Mouse (Mus musculus) limb, embryonic 14.5 days (tissue): ENCODE measurements around the gene Batf2. TPM values are rescaled to one million over a fixed set of nuclear protein-coding genes. Genes with fewer than 3 reads are reported as not detected.

Source experiments
- ATAC-seq: fragments of 200-750 bp; cut with Nextera tagmentation; 2 replicates; pipeline ENCODE4 v1.8.0; 2017; ENCODE audit warnings: low read depth, moderate number of reproducible peaks, moderate TSS enrichment; ENCODE audit not compliant: low FRiP score
- DNase-seq: peaks from one replicate; pipeline ENCODE4 v3.0.0-alpha.2; 2015; ENCODE audit warnings: low spot score
- H3K27ac ChIP-seq: fragments of 300-500 bp; sonication (generic); replicated peaks from 2 replicates; pipeline ENCODE4 v1.5.1; 2014; ENCODE audit warnings: low read depth, mild to moderate bottlenecking, low read length, moderate library complexity, mixed read lengths
- H3K27me3 ChIP-seq: fragments of 300-500 bp; sonication (generic); 2 replicates; pipeline ENCODE4 v1.6.1; 2014; ENCODE audit warnings: low read length, mixed read lengths; ENCODE audit not compliant: control insufficient read depth, insufficient read depth
- H3K36me3 ChIP-seq: fragments of 300-500 bp; sonication (generic); 2 replicates; pipeline ENCODE4 v1.6.1; 2014; ENCODE audit warnings: mild to moderate bottlenecking, low read length, moderate library complexity, mixed read lengths; ENCODE audit not compliant: control insufficient read depth, insufficient read depth
- H3K4me1 ChIP-seq: fragments of 300-500 bp; sonication (generic); 2 replicates; pipeline ENCODE4 v1.6.1; 2014; ENCODE audit warnings: antibody characterized with exemption, low read length, mixed read lengths; ENCODE audit not compliant: control insufficient read depth, insufficient read depth
- H3K4me2 ChIP-seq: fragments of 300-500 bp; sonication (generic); replicated peaks from 2 replicates; pipeline ENCODE4 v1.6.1; 2014; ENCODE audit warnings: low read depth, mild to moderate bottlenecking, low read length, moderate library complexity; ENCODE audit not compliant: severe bottlenecking
- H3K4me3 ChIP-seq: fragments of 300-500 bp; sonication (generic); replicated peaks from 2 replicates; pipeline ENCODE4 v1.5.1; 2014; ENCODE audit warnings: low read length
- H3K9ac ChIP-seq: fragments of 300-500 bp; sonication (generic); 2 replicates; pipeline ENCODE4 v1.6.1; 2014; ENCODE audit warnings: mild to moderate bottlenecking, low read depth, low read length, moderate library complexity; ENCODE audit not compliant: severe bottlenecking
- H3K9me3 ChIP-seq: fragments of 300-500 bp; sonication (generic); 2 replicates; pipeline ENCODE4 v1.6.1; 2016; ENCODE audit warnings: low read length; ENCODE audit not compliant: control insufficient read depth
- POLR2A ChIP-seq: fragments of 200-500 bp; IDR thresholded peaks from 2 replicates; pipeline ENCODE4 v1.8.0; 2012; ENCODE audit warnings: inconsistent platforms, mild to moderate bottlenecking, moderate library complexity, borderline replicate concordance; ENCODE audit not compliant: insufficient read depth, insufficient read length; ENCODE audit errors: extremely low read depth
- whole genome bisulfite sequencing: fragments of 180-500 bp; shearing (Covaris S2); extraction: QIAGEN DNeasy Blood & Tissue Kit; methylation state at CpG from one replicate; pipeline ENCODE4 v1.1.7; 2014; 5-methylcytosine and 5-hydroxymethylcytosine counted together
- polyA plus RNA-seq, 2 experiments: library from polyadenylated mRNA; depleted of rRNA in 1 of 2; stranded (reverse) in 1 of 2; unstranded in 1 of 2; fragments of >200 nt; fragmentation: Nextera tagmentation in 1 of 2; extraction: Ambion mirVana in 1 of 2; gene quantifications; 2 replicates each; pipeline versions ENCODE4 v1.2.1 to v1.2.3; 2012 to 2014

Batf2 gene
- polyA plus RNA-seq, 2 experiments, result 0.10 TPM; not detected in 1

GRCm38 (mm10) chr19:6206716-6207115 lies 65.9 kb downstream of the Batf2 start:
- Histone ChIP-seq H3K9me3 (no peaks in the 10 kb centered on the region), H3K4me1 (no peaks in the 10 kb centered on the region), H3K4me3 (no peak overlapping the region), H3K4me2 (no peak overlapping the region), H3K27me3 (no peaks in the 10 kb centered on the region), H3K36me3 (no peaks in the 10 kb centered on the region), H3K27ac (no peak overlapping the region), H3K9ac (no peak overlapping the region)
- no peak for TF ChIP-seq POLR2A
- 54% methylated on average over 5 of the region's 5 CpGs for WGBS
- ATAC-seq, result no peak
- DNase-seq, result no peak

DNA sequence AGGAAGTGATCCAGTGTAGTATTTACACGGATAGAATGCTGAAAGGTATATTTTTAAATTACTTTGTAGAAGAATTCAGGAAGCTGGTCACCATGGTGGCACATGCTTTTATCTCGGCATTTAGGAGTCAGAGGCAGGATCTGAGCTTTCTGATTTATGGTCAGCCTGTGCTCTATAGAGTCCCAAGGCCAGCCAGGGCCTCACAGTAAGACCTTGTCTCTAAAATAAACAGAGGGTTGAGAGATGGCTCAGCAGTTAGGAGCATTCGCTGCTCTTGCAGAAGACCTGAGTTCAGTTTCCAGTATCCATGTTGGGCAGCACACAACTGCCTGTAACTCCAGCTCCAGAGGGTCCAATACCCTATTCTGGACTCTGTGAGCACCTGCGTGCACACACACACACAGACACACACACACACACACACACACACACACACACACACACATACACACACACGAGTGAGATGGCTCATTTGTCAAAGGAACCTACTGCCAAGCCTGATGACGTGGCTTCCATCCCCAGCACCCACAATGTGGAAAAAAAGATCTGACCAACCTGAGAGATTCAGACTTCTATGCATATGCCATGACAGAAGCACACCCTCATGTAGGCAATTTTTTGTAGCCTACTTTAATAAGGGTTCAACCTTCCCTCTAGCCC lies 75.4 kb downstream of the Batf2 start:
- ATAC-seq (no peak), DNase-seq (no peak)
- Histone ChIP-seq H3K36me3 (no peaks in the 10 kb centered on the region), H3K4me3 (no peak overlapping the region), H3K4me1 (no peaks in the 10 kb centered on the region), H3K9me3 (no peaks in the 10 kb centered on the region), H3K4me2 (no peak overlapping the region), H3K27me3 (no peaks in the 10 kb centered on the region), H3K9ac (no peak overlapping the region), H3K27ac (no peak overlapping the region)
- no peak for TF ChIP-seq POLR2A
- 65% methylated on average over 6 of the region's 6 CpGs for WGBS

DNA sequence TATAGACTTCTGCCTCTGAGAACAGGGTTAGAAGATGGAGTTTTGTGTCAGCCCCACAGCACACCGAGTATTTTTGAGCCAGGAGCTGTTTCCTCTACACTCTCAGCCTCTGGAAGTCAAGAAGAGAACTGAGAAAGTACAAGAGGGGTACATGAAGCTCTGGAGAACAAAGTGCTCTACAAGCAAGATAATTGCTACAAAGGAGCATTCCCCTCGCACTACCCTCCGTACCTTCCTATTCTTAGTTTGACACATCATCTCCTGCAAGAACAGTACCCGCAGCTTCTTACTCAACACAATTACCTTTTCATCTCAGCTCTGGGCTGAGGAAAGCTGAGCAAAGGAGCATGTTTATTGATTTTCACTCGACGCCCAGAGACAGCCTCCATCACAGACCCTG lies 77.8 kb downstream of the Batf2 start:
- H3K4me3 ChIP-seq, result no peak overlapping the region
- H3K27ac ChIP-seq, result no peak overlapping the region
- no peaks in the 10 kb centered on the region for H3K9me3 ChIP-seq
- no peak overlapping the region for H3K4me2 ChIP-seq
- no peak for TF ChIP-seq POLR2A
- 75% methylated on average over 6 of the region's 6 CpGs for WGBS
- DNase-seq (no peak), ATAC-seq (no peak)
- no peaks in the 10 kb centered on the region for H3K27me3 ChIP-seq
- H3K4me1 ChIP-seq, result no peaks in the 10 kb centered on the region
- no peak overlapping the region for H3K9ac ChIP-seq
- no peaks in the 10 kb centered on the region for H3K36me3 ChIP-seq

Other genes starting within 250 kb of the Batf2 start
Only the 30 nearest of the 31 such genes appear.
- gene Dpf2, start 228.0 kb upstream of the Batf2 start, polyA plus RNA-seq (2012; rRNA removed), result 179 and 199 TPM in 2 replicates
- gene Dpf2, start 228.0 kb upstream of the Batf2 start, polyA plus RNA-seq (2014; fragmentation: Nextera tagmentation; extraction: Ambion mirVana), result 143 and 147 TPM in 2 replicates
- 9.7 and 10.0 TPM in 2 replicates for gene Cdc42ep2, start 216.2 kb upstream of the Batf2 start, polyA plus RNA-seq (2012; rRNA removed)
- 6.5 and 8.0 TPM in 2 replicates for gene Cdc42ep2, start 216.2 kb upstream of the Batf2 start, polyA plus RNA-seq (2014; fragmentation: Nextera tagmentation; extraction: Ambion mirVana)
- gene Pola2, start 176.8 kb upstream of the Batf2 start, polyA plus RNA-seq (2012; rRNA removed), result 87.9 and 109 TPM in 2 replicates
- gene Pola2, start 176.8 kb upstream of the Batf2 start, polyA plus RNA-seq (2014; fragmentation: Nextera tagmentation; extraction: Ambion mirVana), result 65.8 and 66.3 TPM in 2 replicates
- not detected in 2 replicates for gene Slc22a20, start 154.8 kb upstream of the Batf2 start, polyA plus RNA-seq (2012; rRNA removed)
- not detected in 2 replicates for gene Slc22a20, start 154.8 kb upstream of the Batf2 start, polyA plus RNA-seq (2014; fragmentation: Nextera tagmentation; extraction: Ambion mirVana)
- gene Capn1, start 125.1 kb upstream of the Batf2 start, polyA plus RNA-seq (2012; rRNA removed), result 29.0 and 33.4 TPM in 2 replicates
- gene Capn1, start 125.1 kb upstream of the Batf2 start, polyA plus RNA-seq (2014; fragmentation: Nextera tagmentation; extraction: Ambion mirVana), result 18.0 and 19.7 TPM in 2 replicates
- gene Syvn1, start 94.4 kb upstream of the Batf2 start, polyA plus RNA-seq (2012; rRNA removed), result 49.2 and 63.9 TPM in 2 replicates
- gene Syvn1, start 94.4 kb upstream of the Batf2 start, polyA plus RNA-seq (2014; fragmentation: Nextera tagmentation; extraction: Ambion mirVana), result 31.5 and 34.6 TPM in 2 replicates
- gene Mrpl49, start 83.2 kb upstream of the Batf2 start, polyA plus RNA-seq (2012; rRNA removed), result 47.0 and 54.8 TPM in 2 replicates
- 75.3 and 75.5 TPM in 2 replicates for gene Mrpl49, start 83.2 kb upstream of the Batf2 start, polyA plus RNA-seq (2014; fragmentation: Nextera tagmentation; extraction: Ambion mirVana)
- gene Fau, start 83.1 kb upstream of the Batf2 start, polyA plus RNA-seq (2012; rRNA removed), result 1,573 and 1,838 TPM in 2 replicates
- 948 and 968 TPM in 2 replicates for gene Fau, start 83.1 kb upstream of the Batf2 start, polyA plus RNA-seq (2014; fragmentation: Nextera tagmentation; extraction: Ambion mirVana)
- 32.0 and 41.5 TPM in 2 replicates for gene Znhit2, start 79.8 kb upstream of the Batf2 start, polyA plus RNA-seq (2012; rRNA removed)
- gene Znhit2, start 79.8 kb upstream of the Batf2 start, polyA plus RNA-seq (2014; fragmentation: Nextera tagmentation; extraction: Ambion mirVana), result 36.5 and 37.0 TPM in 2 replicates
- gene Tm7sf2, start 72.6 kb upstream of the Batf2 start, polyA plus RNA-seq (2012; rRNA removed), result 43.8 and 59.6 TPM in 2 replicates
- gene Tm7sf2, start 72.6 kb upstream of the Batf2 start, polyA plus RNA-seq (2014; fragmentation: Nextera tagmentation; extraction: Ambion mirVana), result 15.5 and 18.8 TPM in 2 replicates
- gene Vps51, start 63.8 kb upstream of the Batf2 start, polyA plus RNA-seq (2012; rRNA removed), result 81.6 and 95.9 TPM in 2 replicates
- 51.9 and 60.5 TPM in 2 replicates for gene Vps51, start 63.8 kb upstream of the Batf2 start, polyA plus RNA-seq (2014; fragmentation: Nextera tagmentation; extraction: Ambion mirVana)
- 0.20 TPM in 1 of 2 replicates, not detected in the other for gene Tmem262, start 61.0 kb upstream of the Batf2 start, polyA plus RNA-seq (2012; rRNA removed)
- gene Tmem262, start 61.0 kb upstream of the Batf2 start, polyA plus RNA-seq (2014; fragmentation: Nextera tagmentation; extraction: Ambion mirVana), result not detected in 2 replicates
- gene Gm28374, start 58.7 kb upstream of the Batf2 start, polyA plus RNA-seq (2012; rRNA removed), result 1.1 and 1.3 TPM in 2 replicates
- gene Gm28374, start 58.7 kb upstream of the Batf2 start, polyA plus RNA-seq (2014; fragmentation: Nextera tagmentation; extraction: Ambion mirVana), result 1.1 and 1.3 TPM in 2 replicates
- 134 and 177 TPM in 2 replicates for gene Zfpl1, start 56.0 kb upstream of the Batf2 start, polyA plus RNA-seq (2012; rRNA removed)
- gene Zfpl1, start 56.0 kb upstream of the Batf2 start, polyA plus RNA-seq (2014; fragmentation: Nextera tagmentation; extraction: Ambion mirVana), result 85.4 and 91.0 TPM in 2 replicates
- 22.0 and 23.3 TPM in 2 replicates for gene Cdca5, start 56.0 kb upstream of the Batf2 start, polyA plus RNA-seq (2012; rRNA removed)
- 27.9 and 31.5 TPM in 2 replicates for gene Cdca5, start 56.0 kb upstream of the Batf2 start, polyA plus RNA-seq (2014; fragmentation: Nextera tagmentation; extraction: Ambion mirVana)
- 0.14 and 0.75 TPM in 2 replicates for gene AC131692.1, start 46.6 kb upstream of the Batf2 start, polyA plus RNA-seq (2012; rRNA removed)
- not detected in 2 replicates for gene AC131692.1, start 46.6 kb upstream of the Batf2 start, polyA plus RNA-seq (2014; fragmentation: Nextera tagmentation; extraction: Ambion mirVana)
- 2.5 and 3.0 TPM in 2 replicates for gene Naaladl1, start 35.2 kb upstream of the Batf2 start, polyA plus RNA-seq (2012; rRNA removed)
- gene Naaladl1, start 35.2 kb upstream of the Batf2 start, polyA plus RNA-seq (2014; fragmentation: Nextera tagmentation; extraction: Ambion mirVana), result 0.21 and 0.48 TPM in 2 replicates
- 45.6 and 57.9 TPM in 2 replicates for gene Sac3d1, start 22.3 kb upstream of the Batf2 start, polyA plus RNA-seq (2012; rRNA removed)
- gene Sac3d1, start 22.3 kb upstream of the Batf2 start, polyA plus RNA-seq (2014; fragmentation: Nextera tagmentation; extraction: Ambion mirVana), result 53.8 and 55.9 TPM in 2 replicates
- gene Snx15, start 12.7 kb upstream of the Batf2 start, polyA plus RNA-seq (2012; rRNA removed), result 36.4 and 48.9 TPM in 2 replicates
- 30.2 and 33.9 TPM in 2 replicates for gene Snx15, start 12.7 kb upstream of the Batf2 start, polyA plus RNA-seq (2014; fragmentation: Nextera tagmentation; extraction: Ambion mirVana)
- 91.9 and 127 TPM in 2 replicates for gene Arl2, start 565 bp downstream of the Batf2 start, polyA plus RNA-seq (2012; rRNA removed)
- 76.0 and 77.5 TPM in 2 replicates for gene Arl2, start 565 bp downstream of the Batf2 start, polyA plus RNA-seq (2014; fragmentation: Nextera tagmentation; extraction: Ambion mirVana)
- 0.05 and 0.09 TPM in 2 replicates for gene Majin, start 43.4 kb downstream of the Batf2 start, polyA plus RNA-seq (2012; rRNA removed)
- not detected in 2 replicates for gene Majin, start 43.4 kb downstream of the Batf2 start, polyA plus RNA-seq (2014; fragmentation: Nextera tagmentation; extraction: Ambion mirVana)
- 1.5 and 2.7 TPM in 2 replicates for gene Gpha2, start 85.4 kb downstream of the Batf2 start, polyA plus RNA-seq (2012; rRNA removed)
- gene Gpha2, start 85.4 kb downstream of the Batf2 start, polyA plus RNA-seq (2014; fragmentation: Nextera tagmentation; extraction: Ambion mirVana), result 1.2 and 2.3 TPM in 2 replicates
- 45.0 and 48.1 TPM in 2 replicates for gene Ppp2r5b, start 94.9 kb downstream of the Batf2 start, polyA plus RNA-seq (2012; rRNA removed)
- gene Ppp2r5b, start 94.9 kb downstream of the Batf2 start, polyA plus RNA-seq (2014; fragmentation: Nextera tagmentation; extraction: Ambion mirVana), result 27.5 and 27.8 TPM in 2 replicates
- gene Atg2a, start 100.7 kb downstream of the Batf2 start, polyA plus RNA-seq (2012; rRNA removed), result 18.3 and 25.7 TPM in 2 replicates
- 10.6 and 14.6 TPM in 2 replicates for gene Atg2a, start 100.7 kb downstream of the Batf2 start, polyA plus RNA-seq (2014; fragmentation: Nextera tagmentation; extraction: Ambion mirVana)
- 160 and 232 TPM in 2 replicates for gene Ehd1, start 135.7 kb downstream of the Batf2 start, polyA plus RNA-seq (2012; rRNA removed)
- 68.7 and 81.8 TPM in 2 replicates for gene Ehd1, start 135.7 kb downstream of the Batf2 start, polyA plus RNA-seq (2014; fragmentation: Nextera tagmentation; extraction: Ambion mirVana)
- 15.2 and 17.0 TPM in 2 replicates for gene Cdc42bpg, start 165.5 kb downstream of the Batf2 start, polyA plus RNA-seq (2012; rRNA removed)
- gene Cdc42bpg, start 165.5 kb downstream of the Batf2 start, polyA plus RNA-seq (2014; fragmentation: Nextera tagmentation; extraction: Ambion mirVana), result 1.4 and 2.0 TPM in 2 replicates
- 102 and 117 TPM in 2 replicates for gene Men1, start 194.0 kb downstream of the Batf2 start, polyA plus RNA-seq (2012; rRNA removed)
- 60.4 and 65.6 TPM in 2 replicates for gene Men1, start 194.0 kb downstream of the Batf2 start, polyA plus RNA-seq (2014; fragmentation: Nextera tagmentation; extraction: Ambion mirVana)
- gene Map4k2, start 200.2 kb downstream of the Batf2 start, polyA plus RNA-seq (2012; rRNA removed), result 90.4 and 122 TPM in 2 replicates
- 8.8 and 10.5 TPM in 2 replicates for gene Map4k2, start 200.2 kb downstream of the Batf2 start, polyA plus RNA-seq (2014; fragmentation: Nextera tagmentation; extraction: Ambion mirVana)
- 252 and 276 TPM in 2 replicates for gene Sf1, start 222.7 kb downstream of the Batf2 start, polyA plus RNA-seq (2012; rRNA removed)
- 149 and 159 TPM in 2 replicates for gene Sf1, start 222.7 kb downstream of the Batf2 start, polyA plus RNA-seq (2014; fragmentation: Nextera tagmentation; extraction: Ambion mirVana)
- 20.5 and 23.9 TPM in 2 replicates for gene Pygm, start 243.4 kb downstream of the Batf2 start, polyA plus RNA-seq (2012; rRNA removed)
- gene Pygm, start 243.4 kb downstream of the Batf2 start, polyA plus RNA-seq (2014; fragmentation: Nextera tagmentation; extraction: Ambion mirVana), result 17.3 and 22.8 TPM in 2 replicates